Mouse (Mus musculus) gastrocnemius, adult 2 months (tissue): Measurements from ENCODE around the gene Thap4. TPM values are rescaled to one million over a fixed set of nuclear protein-coding genes. Genes with fewer than 3 reads are reported as not detected.

Experiments used
- DNase-seq: peaks from one replicate; pipeline ENCODE4 v3.0.0; 2022
- H3K27ac ChIP-seq: fragments of 200-600 bp; 2 replicates; pipeline ENCODE4 v1.8.1; 2022; ENCODE audit warnings: mild to moderate bottlenecking
- H3K4me3 ChIP-seq: fragments of 200-600 bp; 2 replicates; pipeline ENCODE4 v1.8.1; 2022; ENCODE audit warnings: mild to moderate bottlenecking, moderate library complexity
- CTCF ChIP-seq: fragments of 200-600 bp; IDR thresholded peaks from 2 replicates; pipeline ENCODE4 v1.8.1; 2022; ENCODE audit warnings: antibody characterized with exemption, mild to moderate bottlenecking, moderate library complexity
- intact Hi-C: fragments of 180-260 bp; cut with DNase I; formaldehyde crosslinking; loops from one replicate; pipeline ENCODE4 v1.15.1; 2025
- long read RNA-seq, 2 experiments: library from polyadenylated mRNA; stranded (forward); transcript quantifications; one replicate each; pipeline ENCODE4 v2.0.0; 2021
- total RNA-seq, 2 experiments: library from RNA; stranded (reverse); gene quantifications; 2 replicates each; pipeline ENCODE4 v1.2.3; 2021

Thap4 gene
- 10 to 100 TPM; 70.0 to 94.1 TPM for total RNA-seq
- long read RNA-seq, experiment 1, full-length matches to known transcripts = 26 of 35 reads
- long read RNA-seq, experiment 1, partial matches to known transcripts = 8 of 35 reads
- long read RNA-seq, experiment 1, other reads (novel, unspliced or antisense) = 1 of 35 reads
- long read RNA-seq, experiment 2, full-length matches to known transcripts = 24 of 25 reads
- long read RNA-seq, experiment 2, partial matches to known transcripts = 1 of 25 reads
- long read RNA-seq, experiment 2, other reads (novel, unspliced or antisense) = 0 of 25 reads

- DNase-seq = peak; percentile 98
- no peak for TF ChIP-seq CTCF
- Histone ChIP-seq H3K27ac (peak within 1 kb of the TSS; percentile 91), H3K4me3 (peak within 1 kb of the TSS; percentile 94)
- intact Hi-C loops = loop anchor here (2.0 to 10.0 kb wide), 3 partner anchors 48 to 310 kb away; partner anchors contain the start of gene Ing5
Measured at GRCm38 (mm10) chr1:93754573-93755290, at the start of gene Thap4. Gene Thap4, minus strand, starts transcription at chr1:93754864.

GRCm38 (mm10) chr1:93803556-93804507, 49.2 kb upstream of the Thap4 start, which contains the start of gene Ing5:
Gene Ing5, plus strand, starts transcription at chr1:93803965.
- TF ChIP-seq CTCF = peak; percentile 100; the same call in 1 of the 2 replicates
- Histone ChIP-seq H3K4me3 (peak within 1 kb of the TSS; percentile 95), H3K27ac (peak within 1 kb of the TSS; percentile 99)
- peak; percentile 100 for DNase-seq
- intact Hi-C loops = loop anchor here (2.0 to 10.0 kb wide), 4 partner anchors 49 to 289 kb away; partner anchors contain the start of genes Farp2 and Thap4

GRCm38 (mm10) chr1:93802771-93803170, 48.1 kb upstream of the Thap4 start:
- intact Hi-C loops = loop anchor here (2.0 to 10.0 kb wide), 4 partner anchors 48 to 288 kb away; partner anchors contain the start of genes Farp2 and Thap4
- TF ChIP-seq CTCF = no peak
- Histone ChIP-seq H3K4me3 (peak overlapping the region; percentile 95), H3K27ac (peak overlapping the region; percentile 99)
- DNase-seq = no peak

DNA sequence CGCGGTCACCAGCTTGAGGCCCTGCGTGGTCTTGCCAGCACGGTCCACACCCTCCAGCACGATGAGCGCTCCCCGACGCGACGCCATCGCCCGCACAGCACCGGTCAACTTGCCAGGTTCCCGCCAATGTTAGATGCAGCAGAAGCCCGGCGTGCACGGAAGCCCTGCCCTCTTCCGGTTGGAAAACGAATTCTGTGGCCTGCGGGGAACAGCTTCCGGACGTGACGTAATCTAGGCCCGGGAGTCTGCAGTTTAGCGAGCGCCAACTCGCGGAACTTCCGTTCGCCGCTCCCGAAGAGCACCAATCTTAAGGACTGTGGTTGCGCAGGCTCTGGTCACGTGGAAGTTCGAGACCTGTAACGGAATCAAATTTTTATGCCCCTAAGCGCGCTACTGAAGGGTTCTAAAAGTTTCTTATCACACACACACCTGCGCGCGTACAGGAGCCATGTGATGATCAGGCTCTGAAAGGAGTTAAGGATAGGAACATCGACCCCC, 47.1 kb upstream of the Thap4 start, which contains the start of gene Dtymk:
Gene Dtymk (minus strand): TSS at position 194 of the 498 bp plus-strand sequence.
- TF ChIP-seq CTCF = peak; percentile 54
- peak within 1 kb of the TSS; percentile 99 for H3K27ac ChIP-seq
- DNase-seq = peak; percentile 95
- intact Hi-C loops = loop anchor here (2.0 to 10.0 kb wide), 4 partner anchors 47 to 287 kb away; partner anchors contain the start of genes Farp2 and Thap4
- H3K4me3 ChIP-seq = peak within 1 kb of the TSS; percentile 91

GRCm38 (mm10) chr1:93800670-93801503, 46.2 kb upstream of the Thap4 start:
- DNase-seq = no peak
- intact Hi-C loops = loop anchor here (10.0 kb wide), 1 partner anchor 286 kb away; the partner anchor contains the start of gene Farp2
- peak overlapping the region; percentile 91 for H3K4me3 ChIP-seq
- H3K27ac ChIP-seq = peak overlapping the region; percentile 99
- TF ChIP-seq CTCF = no peak

- H3K27ac ChIP-seq = no peak overlapping the region
- intact Hi-C loops = no loop called here
- no peak overlapping the region for H3K4me3 ChIP-seq
- DNase-seq = no peak
- no peak for TF ChIP-seq CTCF
Measured at GRCm38 (mm10) chr1:93795886-93796285, 41.2 kb upstream of the Thap4 start.

- DNase-seq = no peak
- no peak overlapping the region for H3K27ac ChIP-seq
- TF ChIP-seq CTCF = no peak
- no peak overlapping the region for H3K4me3 ChIP-seq
- intact Hi-C loops = no loop called here
Measured at GRCm38 (mm10) chr1:93794526-93794925, 39.9 kb upstream of the Thap4 start.

GRCm38 (mm10) chr1:93786912-93787311, 32.2 kb upstream of the Thap4 start:
- DNase-seq = peak; percentile 61
- TF ChIP-seq CTCF = no peak
- H3K4me3 ChIP-seq = no peak overlapping the region
- no peak overlapping the region for H3K27ac ChIP-seq
- intact Hi-C loops = no loop called here

GRCm38 (mm10) chr1:93776686-93777085, 22.0 kb upstream of the Thap4 start:
- Histone ChIP-seq H3K4me3 (no peak overlapping the region), H3K27ac (no peak overlapping the region)
- no peak for DNase-seq
- intact Hi-C loops = no loop called here
- TF ChIP-seq CTCF = no peak

DNA sequence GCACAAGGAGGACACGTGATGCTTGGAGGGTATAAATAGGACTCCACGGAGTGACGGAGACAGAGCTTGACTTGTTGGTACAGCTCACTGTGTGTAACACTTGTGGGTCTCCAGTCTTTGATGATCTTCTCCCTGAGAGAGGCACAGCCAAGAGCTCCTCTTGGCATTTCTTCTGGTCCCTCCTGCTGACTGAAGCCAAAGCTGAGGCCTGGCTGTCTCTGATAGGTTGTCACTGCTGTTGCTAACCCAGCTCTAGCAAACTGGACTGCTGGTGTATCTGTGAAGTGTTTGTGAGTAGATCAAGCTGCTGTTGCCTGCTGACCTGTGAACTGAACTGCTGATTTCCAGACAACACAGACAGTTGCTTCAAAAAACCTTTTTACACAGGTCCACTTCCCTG, 15.2 kb upstream of the Thap4 start:
- intact Hi-C loops = no loop called here
- no peak for DNase-seq
- no peak for TF ChIP-seq CTCF

GRCm38 (mm10) chr1:93767600-93767999, 12.9 kb upstream of the Thap4 start:
- Histone ChIP-seq H3K4me3 (no peak overlapping the region), H3K27ac (no peak overlapping the region)
- intact Hi-C loops = no loop called here
- DNase-seq = no peak
- TF ChIP-seq CTCF = no peak

More for the DNA sequence above, 15.2 kb upstream of the Thap4 start:
- Histone ChIP-seq H3K4me3 (no peak overlapping the region), H3K27ac (no peak overlapping the region)
